Mouse (Mus musculus): ENCODE measurements around the gene Ormdl3.
"Not testable (repeated sequence)": the region's sequence is repeated elsewhere in the genome, so short reads cannot be mapped to it uniquely, and the experiment has no call there.

The Ormdl3 gene

DNA sequence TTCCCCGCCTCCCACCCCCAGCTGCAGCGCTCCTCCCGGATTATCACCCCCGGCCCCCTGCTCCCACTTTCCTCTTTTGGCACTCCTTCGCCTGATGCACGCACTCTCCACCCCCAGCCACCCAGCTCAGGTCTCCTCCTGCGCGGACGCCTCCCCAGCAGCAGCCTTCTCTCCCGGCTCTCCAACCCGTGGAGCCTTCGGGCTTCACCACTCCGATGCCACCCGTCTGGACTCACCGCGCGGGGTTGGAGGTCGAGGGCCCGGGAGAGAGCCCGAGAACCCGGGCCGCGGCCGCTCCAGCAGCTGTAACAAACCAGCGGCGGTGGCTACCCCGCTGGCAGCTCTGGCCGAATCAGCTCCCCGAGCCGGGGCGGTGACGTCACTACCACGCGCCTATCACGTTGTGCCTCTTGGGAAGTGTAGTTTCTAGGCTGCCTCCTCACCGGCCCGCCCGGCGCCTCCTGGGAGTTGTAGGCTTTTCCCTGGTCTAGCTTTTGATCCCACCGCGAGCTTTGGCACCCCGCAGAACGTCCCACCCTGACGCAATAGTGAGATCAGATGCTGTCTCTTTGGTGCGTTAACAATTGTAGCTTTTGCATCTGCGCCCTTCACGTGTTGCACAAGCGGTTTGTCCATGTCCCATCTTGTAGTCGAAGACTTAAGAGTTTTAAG lies at the start of gene Ormdl3:
Gene Ormdl3 (minus strand): TSS at position 477 of the 672 bp plus-strand sequence.
- peak; percentile 98 for DNase-seq (ENCODE audit: low read depth, low spot score)

DNA sequence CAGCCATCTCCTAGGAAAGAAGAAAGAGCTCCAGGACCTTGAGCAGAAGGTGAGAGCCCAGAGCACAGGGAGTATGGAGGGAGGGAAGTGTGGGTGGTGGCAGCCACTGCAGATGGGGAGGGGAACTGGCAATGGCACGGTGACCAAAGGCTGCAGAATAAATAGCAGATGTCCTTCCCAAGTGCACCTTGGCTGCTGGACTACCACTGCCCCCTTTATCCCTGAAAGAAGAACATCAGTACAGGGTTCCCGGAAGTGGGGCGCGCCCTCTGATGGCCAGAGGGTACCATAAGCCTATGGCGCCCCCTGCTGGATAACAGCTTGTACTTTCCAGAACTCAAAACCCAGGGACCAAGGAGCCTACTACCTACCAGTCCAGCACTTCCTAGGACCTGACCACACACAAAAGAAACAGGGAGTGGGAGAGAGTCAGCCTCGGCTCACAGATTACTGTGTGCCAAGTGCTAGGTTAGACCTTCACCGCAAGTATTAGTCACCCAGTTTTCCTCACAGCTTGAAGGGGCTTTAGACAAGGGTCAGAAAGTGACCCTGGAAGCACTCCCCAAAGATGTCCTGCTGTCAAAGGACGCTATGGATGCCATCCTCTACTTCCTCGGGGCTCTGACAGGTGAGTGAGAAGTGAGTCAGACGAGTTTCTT lies 48.3 kb upstream of the Ormdl3 start:
- DNase-seq (ENCODE audit: low read depth, low spot score): peak; percentile 69

DNA sequence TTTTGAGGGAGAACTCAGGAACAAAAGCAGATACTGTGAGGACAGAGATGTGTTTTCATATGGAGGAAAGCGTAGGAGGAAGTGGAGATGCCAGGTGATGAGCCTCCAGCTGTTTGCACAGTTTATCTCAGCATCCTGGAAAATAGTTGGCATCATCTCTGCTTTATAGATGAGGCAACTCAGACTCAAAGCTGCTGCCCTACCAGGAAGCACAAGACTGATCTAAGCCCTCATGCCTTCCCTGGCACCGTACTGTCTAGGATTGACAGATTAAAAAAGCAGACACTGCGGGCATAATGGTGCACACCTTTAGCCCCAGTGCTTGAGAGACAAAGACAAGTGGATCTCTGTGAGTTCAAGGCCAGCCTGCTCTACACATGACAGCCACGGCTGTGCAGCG lies 43.5 kb upstream of the Ormdl3 start:
- DNase-seq (ENCODE audit: low read depth, low spot score): no peak

DNA sequence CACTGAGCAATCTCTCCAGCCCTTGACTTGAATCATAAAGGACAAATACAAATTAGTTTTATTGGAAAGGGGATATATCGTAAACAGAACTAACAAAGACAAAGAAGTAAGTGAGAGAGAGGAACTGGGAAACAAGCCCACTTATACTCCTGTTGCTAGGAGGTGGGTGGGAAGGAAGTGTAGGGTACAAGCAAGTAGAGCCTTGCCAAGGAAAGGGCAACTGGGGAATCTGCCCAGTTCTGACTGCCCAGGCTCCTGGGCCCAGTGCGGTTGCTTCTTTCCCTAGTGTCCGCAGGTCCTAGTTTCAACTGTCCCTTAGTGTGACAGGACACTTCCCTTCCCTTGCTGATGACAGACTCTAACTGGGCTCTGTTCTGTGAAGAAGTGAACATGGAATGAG lies 41.5 kb upstream of the Ormdl3 start:
- DNase-seq (ENCODE audit: low read depth, low spot score): no peak

DNA sequence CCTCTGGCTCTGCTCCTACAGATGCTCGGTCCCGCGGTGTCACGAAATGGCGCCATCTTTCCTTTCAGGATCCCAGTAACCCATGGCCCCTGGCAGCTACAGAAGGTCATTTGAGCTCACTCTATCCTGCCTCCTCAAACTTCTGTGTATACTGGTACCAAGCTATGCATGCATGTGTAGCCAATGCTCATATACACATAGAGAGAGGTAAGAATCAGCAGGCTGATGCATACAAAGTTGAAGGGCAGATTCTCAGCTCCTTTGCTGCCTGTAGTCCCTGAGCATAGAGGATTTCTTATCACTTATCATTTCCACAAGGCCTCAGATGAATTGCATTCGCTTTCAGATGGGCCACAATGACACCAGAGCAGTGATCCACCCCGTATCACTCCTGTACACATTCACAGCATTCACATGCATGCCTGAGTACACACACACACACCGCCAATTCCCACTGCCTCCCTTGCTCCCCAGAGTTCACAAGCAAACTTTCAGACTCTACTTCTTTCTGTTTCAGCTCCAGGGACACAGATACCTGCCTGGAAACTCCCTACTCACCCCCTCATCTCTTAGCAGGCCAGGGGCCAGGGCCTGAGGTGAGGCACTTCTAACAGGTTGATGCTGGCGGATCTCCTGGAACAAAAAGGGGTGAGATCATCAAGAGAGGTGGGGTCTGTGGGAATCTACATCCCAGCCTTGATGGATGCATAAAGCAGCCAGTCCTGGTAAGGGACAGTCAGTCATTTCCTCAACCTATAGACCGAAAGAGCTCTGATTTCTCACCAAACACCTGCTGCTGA lies 38.6 kb upstream of the Ormdl3 start, which contains the start of the genes Gm12355 and Gsdma3:
Gene Gm12355 (minus strand): TSS at position 51 of the 800 bp plus-strand sequence.
Gene Gsdma3 (plus strand): TSS at position 750 of the 800 bp plus-strand sequence.
- no peak for DNase-seq (ENCODE audit: low read depth, low spot score)

DNA sequence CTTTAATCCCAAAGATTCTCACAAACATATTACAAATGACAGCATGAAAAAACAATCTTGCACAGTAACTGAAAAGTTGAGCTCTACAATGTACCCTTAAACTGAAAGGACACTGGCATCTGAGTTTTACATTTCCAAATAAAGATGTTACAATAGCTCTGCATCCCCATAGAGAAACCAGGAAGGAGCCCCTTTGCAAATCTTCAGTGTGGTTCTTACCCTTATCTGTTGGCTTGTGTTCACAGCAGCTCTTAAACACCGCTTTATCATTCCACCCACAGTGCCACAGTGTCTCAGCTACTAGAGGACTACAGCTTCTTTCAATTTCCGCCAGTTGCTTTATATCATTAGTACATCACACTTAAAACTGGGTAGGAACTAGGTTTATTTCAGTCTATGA lies 37.2 kb upstream of the Ormdl3 start:
- not testable (repeated sequence) for DNase-seq (ENCODE audit: low read depth, low spot score)

DNA sequence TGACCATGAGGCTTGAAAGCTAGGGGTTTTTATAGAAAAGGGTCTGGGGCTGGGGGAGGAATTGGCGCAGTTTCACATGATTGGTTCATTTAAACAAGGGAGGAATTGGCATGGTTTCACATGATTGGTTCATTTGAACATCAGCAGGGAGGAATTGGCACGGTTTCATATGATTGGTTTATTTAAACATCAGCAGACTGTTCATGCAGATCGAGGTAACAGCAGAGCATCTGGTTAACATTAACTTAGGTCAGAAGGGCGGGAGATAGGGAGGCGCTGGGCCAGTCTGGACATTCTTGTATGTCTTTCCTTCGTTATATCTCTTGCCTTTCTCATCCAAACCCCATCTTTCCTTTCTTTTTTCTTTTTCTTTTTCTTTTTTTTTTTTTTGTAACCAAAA lies 36.8 kb upstream of the Ormdl3 start:
- DNase-seq (ENCODE audit: low read depth, low spot score): not testable (repeated sequence)

DNA sequence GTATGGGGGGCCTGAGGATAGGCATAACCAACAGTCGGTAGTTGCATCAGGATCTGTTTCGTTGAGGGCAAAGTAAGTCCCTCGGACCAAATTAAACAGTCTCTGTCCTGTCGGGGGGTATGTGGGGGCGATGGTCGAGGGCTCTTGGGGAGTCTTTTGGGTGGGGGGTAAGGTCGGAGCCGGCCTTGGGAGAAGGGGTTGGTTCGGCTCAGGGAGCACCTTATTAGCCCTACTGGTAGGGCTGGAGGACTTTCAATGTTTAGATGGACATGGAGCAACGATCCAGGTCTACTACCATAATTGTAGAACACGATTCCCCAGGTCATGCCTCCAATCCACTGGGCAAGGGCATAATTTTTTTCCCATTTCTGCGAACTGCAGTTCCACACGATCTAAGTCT lies 33.6 kb upstream of the Ormdl3 start:
- no peak for DNase-seq (ENCODE audit: low read depth, low spot score)

DNA sequence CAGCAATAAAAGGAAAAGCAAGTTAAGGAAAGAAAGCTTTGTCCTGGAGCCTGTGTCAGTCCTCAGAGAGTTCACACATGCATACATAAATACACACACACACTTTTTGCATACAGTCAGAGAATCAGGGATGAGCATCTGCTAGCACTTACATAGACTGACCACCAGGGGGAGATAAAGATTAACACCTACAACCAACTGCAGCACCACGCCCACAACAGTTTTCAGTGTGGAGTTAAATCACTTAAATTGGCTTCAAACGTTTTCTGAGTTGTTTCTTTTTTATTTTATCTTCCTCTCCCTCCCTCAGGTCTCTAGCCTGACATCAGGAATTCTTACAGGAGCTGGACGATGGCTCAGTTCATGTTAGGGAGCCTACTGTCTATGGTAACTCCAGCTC lies 19.6 kb upstream of the Ormdl3 start:
- DNase-seq (ENCODE audit: low read depth, low spot score): peak; percentile 65

DNA sequence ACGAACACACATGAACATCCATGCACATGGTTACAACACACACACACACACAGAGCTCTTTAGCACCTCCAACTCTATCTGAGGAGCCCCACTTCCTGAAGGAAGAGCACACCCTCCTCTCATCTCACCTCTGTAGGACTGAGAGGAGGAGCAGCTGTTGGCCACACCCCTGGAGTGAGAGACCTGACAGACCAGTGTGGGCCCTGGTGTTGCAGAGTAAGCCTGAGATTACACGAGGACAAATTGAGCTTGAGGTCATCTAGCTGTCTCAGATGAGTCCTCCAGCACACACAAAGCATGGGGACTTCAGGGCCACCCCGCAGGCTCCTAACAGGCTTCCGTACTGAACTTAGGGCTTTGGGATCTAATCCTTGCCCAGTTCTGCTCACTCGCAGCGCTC lies 17.7 kb upstream of the Ormdl3 start:
- not testable (repeated sequence) for DNase-seq (ENCODE audit: low read depth, low spot score)

DNA sequence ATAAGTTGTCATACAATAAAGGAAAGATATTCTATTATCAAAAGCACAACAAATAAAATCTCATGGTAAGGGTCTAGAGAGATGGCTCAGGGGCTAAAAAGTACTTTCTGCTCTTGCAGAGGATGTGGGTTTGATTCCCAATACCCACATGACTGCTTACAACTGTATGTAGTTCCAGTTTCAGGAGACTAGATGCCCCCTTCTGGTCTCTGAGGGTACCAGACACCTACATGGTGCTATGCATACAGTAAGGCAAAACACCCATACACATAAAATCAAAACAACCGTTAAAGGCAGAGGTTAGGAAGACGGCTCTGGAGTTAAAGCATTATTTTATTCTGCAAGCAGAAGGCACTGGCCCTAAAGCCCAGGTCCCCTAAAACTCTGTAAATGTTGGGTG lies 16.8 kb upstream of the Ormdl3 start:
- DNase-seq (ENCODE audit: low read depth, low spot score): peak; percentile 53

DNA sequence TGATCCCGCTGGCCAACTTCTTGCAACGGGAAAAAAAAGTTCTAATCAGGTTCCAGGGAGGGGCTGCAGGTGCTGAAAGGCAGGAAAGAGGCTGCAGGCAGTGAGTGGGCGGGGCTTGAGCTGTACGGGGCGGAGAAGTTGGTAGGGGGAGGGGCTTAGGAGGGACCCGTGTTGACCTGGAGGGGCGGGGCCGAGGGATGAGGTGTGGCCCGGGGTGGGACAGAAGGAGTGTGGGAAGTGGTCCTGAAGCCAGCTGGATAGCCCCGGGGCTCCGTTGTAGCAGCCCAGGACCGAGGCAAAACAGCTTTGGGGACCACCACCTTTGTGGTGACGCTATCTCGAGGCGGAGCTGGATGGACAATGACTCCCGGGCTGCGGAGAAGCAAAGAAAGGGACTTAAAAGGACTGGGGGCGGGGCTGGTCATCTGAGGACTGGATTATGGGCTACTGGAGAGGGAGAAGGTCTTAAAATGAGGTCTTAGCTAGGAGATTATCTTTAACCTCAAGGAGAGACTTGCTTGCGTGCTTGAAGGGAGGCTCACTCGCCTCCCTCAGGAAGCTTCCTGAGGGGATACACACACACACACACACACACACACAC lies 15.0 kb upstream of the Ormdl3 start:
- peak; percentile 77 for DNase-seq (ENCODE audit: low read depth, low spot score)

DNA sequence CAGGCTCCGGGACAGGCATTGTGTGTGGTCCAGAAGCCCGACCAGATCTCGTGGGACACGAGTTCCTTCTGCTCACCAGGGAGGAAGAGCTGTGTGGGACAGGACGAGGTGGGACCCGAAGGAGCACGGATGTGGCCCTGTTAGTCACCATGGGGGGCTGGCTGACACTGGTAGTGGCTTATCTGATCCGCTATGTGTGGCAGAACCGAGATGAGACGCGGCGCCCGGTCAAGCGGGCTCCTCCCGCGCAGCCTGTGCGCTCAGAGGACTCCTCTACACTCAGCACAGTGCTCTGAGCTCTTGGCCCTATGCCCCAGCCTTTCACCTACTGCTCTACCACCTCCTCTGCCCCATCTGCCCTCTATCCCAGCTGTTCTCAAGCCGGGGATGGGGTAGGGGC lies 12.1 kb upstream of the Ormdl3 start:
- DNase-seq (ENCODE audit: low read depth, low spot score): no peak

DNA sequence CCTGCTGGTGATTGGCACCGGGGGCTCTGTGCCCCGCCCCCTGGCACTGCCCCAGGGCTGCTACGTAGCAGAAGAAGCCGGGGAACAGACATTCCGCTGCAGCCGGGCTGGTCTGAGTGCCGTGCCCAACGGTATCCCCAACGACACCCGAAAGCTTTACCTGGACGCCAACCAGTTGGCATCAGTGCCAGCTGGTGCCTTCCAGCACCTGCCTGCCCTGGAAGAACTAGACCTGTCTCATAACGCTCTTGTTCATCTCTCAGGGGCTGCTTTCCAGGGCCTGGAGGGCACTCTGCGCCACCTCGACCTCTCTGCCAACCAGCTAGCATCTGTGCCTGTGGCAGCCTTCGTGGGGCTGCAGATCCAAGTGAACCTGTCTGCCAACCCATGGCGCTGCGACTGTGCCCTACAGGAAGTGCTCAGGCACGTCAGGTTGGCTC lies 11.7 kb upstream of the Ormdl3 start:
- DNase-seq (ENCODE audit: low read depth, low spot score): no peak

DNA sequence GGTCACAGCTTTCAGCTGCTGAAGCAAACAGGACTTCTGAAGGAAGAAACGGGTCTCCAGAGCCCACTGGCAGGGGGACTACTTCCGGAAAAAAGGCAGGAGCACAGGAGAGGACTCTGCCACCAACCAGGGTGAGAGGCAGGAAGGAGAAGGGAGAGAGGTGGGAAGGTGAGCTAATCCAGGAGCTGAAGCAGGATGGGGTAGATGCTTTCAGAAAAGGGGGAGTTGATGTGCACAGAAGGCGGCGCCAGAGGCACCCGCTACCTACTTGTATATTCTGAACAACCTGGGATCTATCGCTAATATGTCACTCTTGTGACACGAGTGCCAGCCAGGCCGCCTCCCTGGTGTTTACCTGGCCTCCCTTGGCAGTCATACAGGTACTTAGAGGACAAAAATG lies 10.8 kb upstream of the Ormdl3 start, which contains the start of gene Lrrc3c:
Gene Lrrc3c (plus strand): TSS at position 301 of the 400 bp plus-strand sequence.
- no peak for DNase-seq (ENCODE audit: low read depth, low spot score)

DNA sequence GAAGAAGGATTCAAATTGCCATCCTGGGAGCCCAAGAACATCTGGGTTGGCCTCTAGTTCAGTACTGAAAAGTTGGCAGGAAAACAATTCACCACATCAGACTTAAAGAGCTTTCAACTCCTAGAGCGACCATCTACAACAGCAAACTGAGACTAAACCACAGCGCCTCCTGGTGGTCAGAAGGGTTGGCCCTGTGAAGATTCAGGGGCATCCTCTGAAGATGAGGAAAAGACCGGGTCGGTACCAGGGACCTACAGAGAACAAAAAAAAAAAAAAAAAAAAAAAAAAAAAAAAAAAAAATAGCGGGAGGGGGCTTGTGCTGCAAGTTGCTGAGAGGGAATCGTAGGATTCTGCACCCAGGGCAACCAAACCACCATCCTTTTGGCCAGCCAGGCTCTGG lies 10.2 kb upstream of the Ormdl3 start:
- DNase-seq (ENCODE audit: low read depth, low spot score): peak; percentile 77

DNA sequence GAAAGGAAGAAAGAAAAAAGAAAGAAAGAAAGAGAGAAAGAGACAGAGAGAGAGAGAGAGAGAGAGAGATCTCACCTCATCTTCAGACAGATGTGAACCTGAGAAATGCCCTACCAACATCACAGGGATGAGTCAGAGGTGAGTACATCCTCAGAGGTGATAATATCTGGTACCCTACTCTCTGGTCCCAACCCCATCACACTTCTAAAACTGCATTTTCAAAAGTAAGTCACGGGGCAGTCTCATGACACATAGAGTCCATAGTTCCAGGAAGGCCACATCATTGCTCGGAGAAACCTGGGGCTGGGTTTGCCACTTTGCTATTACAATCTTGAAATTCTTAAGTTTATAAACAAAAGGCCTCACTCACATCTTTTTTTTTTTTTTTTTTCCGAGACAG lies 8.8 kb upstream of the Ormdl3 start:
- DNase-seq (ENCODE audit: low read depth, low spot score): no peak

DNA sequence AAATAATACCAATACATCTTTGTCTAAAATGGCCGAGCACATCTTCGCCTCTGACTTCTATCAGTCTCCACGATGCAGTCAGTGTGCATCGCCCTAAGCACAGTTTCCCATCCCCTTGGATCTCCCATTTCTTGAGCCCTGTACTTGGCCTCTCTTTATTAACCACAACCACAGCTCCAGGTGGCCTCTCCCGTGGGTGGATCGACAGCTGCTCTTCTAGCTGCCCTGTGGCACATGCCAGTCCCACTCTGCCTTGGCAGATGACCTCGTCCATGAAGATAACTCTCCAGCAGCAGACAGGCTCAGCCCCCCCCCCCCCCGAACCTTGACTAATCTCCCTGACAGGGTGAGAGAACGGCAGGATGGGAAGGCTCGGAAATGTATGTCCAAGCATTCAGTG lies 8.3 kb upstream of the Ormdl3 start:
- no peak for DNase-seq (ENCODE audit: low read depth, low spot score)

DNA sequence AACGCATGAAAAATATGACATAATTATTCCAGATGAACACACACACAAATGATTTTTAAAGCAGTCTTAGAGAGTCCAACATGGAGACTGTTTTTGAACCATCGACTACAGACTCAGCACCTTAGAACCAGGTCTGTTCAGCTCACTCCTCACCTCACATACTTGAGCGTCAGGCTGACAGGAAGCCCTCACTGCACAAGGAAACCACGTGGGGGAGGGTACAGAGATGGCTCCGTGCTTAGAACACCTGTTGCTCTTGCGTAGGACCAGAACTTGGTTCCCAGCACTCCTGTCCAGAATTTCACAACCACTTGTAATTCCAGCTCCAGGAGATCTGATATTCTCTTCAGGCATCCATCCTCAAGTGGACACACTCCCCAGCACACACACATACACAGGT lies 7.9 kb upstream of the Ormdl3 start:
- peak; percentile 14 for DNase-seq (ENCODE audit: low read depth, low spot score)

DNA sequence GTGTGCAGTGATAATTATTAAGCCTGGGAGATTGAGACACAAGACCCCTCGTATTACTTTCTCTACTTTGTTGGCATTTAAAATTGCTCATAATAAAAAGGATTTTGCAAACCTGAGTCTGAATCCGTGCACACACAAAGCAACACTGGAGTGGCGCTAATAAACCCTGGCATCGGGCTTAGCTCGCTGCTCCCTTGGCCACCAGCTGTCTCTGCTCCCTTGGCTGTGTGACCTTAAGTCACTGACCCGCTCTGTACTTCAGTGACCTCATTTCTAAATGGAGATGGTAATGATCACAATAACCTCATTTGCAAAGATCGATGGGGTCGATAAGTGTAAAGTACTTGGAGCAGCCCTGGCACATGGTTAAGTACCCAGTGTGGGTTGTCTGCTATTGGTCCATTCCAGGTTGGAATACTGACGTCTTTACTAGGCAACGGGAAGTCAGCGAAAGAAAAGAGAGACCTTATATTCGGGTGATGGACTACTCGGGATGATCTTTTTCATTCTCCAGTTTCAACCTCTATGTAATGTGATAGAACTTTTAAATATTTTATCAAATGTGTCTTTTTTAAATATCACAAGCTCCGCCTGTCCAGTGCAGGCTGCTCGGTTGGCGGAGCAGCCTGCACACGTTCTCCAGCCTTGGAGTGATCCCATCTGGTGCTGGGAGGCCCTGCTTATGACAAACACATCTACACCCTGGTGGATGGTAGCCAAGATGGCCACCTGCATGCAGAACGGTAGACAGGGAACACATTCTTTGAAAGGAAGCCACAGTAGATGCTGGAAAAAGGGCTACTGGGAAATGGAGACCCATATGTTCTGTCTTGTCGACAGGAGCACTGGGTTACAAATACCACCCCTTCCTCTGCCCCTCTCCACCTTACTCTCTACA lies 3.6 kb upstream of the Ormdl3 start:
- no peak for DNase-seq (ENCODE audit: low read depth, low spot score)

DNA sequence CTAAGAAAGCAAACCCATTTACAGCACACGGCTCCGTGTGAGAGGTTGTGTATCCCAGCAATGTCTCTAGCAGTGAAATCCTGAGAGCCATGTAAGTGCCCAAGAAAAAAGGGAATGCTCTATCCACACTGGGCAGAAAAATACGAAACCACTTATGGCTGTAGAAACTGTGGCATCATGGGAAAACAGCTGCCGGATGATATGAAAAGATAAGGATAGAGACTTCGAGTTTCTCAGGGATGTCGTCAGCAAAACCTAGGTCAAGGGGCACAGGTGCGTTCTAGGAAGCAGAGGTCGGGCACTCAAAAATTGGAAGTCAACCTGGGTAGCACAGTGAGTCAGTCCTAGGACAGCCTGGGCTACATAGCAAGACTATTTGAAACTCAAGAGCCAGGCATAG lies 2.1 kb upstream of the Ormdl3 start:
- DNase-seq (ENCODE audit: low read depth, low spot score): no peak
